Mouse (Mus musculus): Measurements from ENCODE around the gene Ptprf. TPM values are rescaled to one million over a fixed set of nuclear protein-coding genes. Genes with fewer than 3 reads are reported as not detected.

Ptprf gene
- total RNA-seq, 2 experiments from 2014 or later = 69.8 to 73.0 TPM

DNA sequence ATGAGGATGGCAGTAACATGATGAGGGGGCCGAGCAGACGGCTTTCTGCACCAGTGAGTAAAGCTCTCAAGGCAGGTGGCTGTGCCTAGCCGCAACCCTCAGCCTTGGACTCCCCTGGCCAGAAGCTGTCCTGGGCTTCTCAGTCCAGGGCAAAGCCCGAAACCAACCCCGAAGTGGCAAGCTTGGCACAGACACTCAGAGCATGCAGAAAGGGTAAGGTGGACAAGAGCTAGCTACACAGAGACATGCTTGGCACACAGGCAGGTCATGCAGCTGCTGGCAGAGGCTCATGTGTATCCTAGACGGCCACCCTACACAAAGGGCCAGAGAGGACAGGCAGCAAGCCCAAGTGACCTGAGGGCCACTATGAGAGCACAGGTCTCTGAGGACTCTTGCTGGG is 52.5 kb downstream of the Ptprf start:
- H3K27ac ChIP-seq = no peak overlapping the region
- DNase-seq (ENCODE audit: low spot score in 2 of 2) = no peak
- no peak for TF ChIP-seq CTCF (conservative IDR thresholded peaks at IDR 0.05)
- no peak overlapping the region for H3K4me3 ChIP-seq

DNA sequence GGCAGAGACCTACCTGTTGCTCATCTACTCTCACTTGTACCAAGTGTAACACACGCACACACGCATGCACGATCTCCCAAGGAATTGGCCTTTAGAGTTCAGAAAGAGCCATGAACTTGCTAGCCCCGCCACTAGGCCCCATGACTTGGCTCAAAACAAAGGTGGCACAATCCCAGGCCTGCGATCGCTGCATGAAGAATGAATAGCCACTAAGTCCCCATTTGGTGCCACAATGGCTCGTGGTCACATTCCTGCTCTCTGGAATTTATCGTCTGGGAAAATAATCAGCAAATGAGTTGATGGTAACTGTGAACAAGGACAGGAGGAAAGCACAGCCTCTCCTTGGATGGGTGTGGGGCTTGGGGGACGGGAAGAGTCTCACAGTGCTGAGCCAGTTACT is 54.3 kb downstream of the Ptprf start:
- DNase-seq (ENCODE audit: low spot score in 2 of 2) = no peak
- TF ChIP-seq CTCF (conservative IDR thresholded peaks at IDR 0.05) = no peak
- no peak overlapping the region for H3K27ac ChIP-seq
- H3K4me3 ChIP-seq = no peak overlapping the region

DNA sequence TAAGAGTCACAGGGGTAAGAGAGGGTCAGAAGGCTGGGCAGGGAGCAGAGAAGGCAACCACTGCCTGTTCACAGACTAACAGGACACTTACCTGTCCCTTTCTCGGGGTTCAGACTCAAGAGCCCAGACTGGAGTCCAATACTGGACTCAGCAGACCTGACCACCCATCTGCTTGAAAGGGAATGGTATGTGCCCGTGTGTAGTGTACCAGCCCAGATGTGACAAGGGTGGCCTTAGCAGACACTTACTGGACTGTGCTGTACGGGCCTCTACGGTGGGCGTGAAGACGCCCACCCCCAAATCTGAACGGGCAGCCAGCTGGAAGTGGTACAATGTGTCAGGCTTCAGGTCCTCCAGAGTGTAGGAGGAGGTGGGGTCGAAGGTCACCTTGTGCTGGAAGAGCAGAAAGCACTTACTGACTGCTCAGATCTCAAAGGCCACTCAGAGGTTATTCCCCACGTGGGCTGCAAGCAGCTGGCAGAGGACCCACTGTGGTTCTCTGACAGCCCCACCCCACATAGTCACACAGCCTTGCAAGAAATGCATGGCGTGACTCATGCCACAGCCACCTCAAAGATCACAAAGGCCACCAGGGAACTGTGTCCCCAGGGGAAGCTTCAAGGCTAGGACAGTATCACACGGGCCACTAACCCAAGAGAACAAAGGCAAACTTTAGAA is 56.4 kb downstream of the Ptprf start:
- TF ChIP-seq CTCF (conservative IDR thresholded peaks at IDR 0.05) = no peak
- H3K27ac ChIP-seq = no peak overlapping the region
- DNase-seq (ENCODE audit: low spot score in 2 of 2) = no peak

GRCm38 (mm10) chr4:118233886-118234285 is 57.3 kb downstream of the Ptprf start:
- Histone ChIP-seq H3K27ac (no peak overlapping the region), H3K4me3 (no peak overlapping the region)
- no peak for TF ChIP-seq CTCF (conservative IDR thresholded peaks at IDR 0.05)
- no peak for DNase-seq (ENCODE audit: low spot score in 2 of 2)

More for the DNA sequence above, 56.4 kb downstream of the Ptprf start:
- no peak overlapping the region for H3K4me3 ChIP-seq

DNA sequence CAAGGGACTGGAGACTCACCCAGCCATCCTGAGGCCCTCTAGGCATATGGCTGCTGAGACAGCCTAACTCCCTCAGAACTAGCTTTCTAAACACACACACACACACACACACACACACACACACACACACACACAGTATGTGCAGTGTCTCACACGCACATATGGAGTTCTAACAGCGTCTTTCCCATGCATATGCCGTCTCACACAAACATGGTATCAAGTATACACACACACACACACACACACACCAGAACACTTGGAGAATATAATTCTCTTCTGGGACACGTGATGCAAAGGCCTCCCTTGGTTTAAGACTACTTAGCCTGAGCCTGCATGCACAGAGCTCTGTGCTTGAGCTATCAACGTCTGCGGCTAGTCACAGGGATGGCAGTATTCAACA is 59.3 kb downstream of the Ptprf start:
- DNase-seq (ENCODE audit: low spot score in 2 of 2) = no peak
- H3K4me3 ChIP-seq = no peak overlapping the region
- no peak overlapping the region for H3K27ac ChIP-seq
- no peak for TF ChIP-seq CTCF (conservative IDR thresholded peaks at IDR 0.05)

- no peak for TF ChIP-seq CTCF (conservative IDR thresholded peaks at IDR 0.05)
- no peak overlapping the region for H3K4me3 ChIP-seq
- no peak overlapping the region for H3K27ac ChIP-seq
- no peak for DNase-seq (ENCODE audit: low spot score in 2 of 2)
These were observed 62.0 kb downstream of the Ptprf start for GRCm38 (mm10) chr4:118229035-118229770.

DNA sequence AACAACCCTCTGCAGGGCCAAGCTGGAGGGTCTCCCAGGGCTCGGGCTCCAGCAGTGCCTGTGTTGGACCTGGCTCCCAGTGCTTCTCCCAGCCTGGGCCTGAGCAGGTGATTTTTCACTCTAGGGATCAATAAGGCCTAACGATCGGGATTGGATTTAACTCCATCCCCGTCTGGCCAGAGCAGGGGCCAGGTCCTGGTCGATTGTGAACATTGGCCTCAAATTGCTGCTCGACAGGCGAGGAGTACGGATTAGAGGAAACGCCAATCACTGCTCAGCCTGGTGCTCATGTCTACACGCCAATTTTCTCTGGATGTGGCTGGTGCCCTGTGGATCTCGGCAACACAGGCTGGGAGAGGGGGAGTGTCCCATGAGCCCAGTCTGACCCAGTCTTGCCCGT is 63.8 kb downstream of the Ptprf start:
- no peak for TF ChIP-seq CTCF (conservative IDR thresholded peaks at IDR 0.05)
- Histone ChIP-seq H3K4me3 (no peak overlapping the region), H3K27ac (no peak overlapping the region)
- no peak for DNase-seq (ENCODE audit: low spot score in 2 of 2)

- H3K27ac ChIP-seq = no peak overlapping the region
- no peak; the same call in 1 of the 2 replicates for TF ChIP-seq CTCF (conservative IDR thresholded peaks at IDR 0.05)
- H3K4me3 ChIP-seq = no peak overlapping the region
- no peak for DNase-seq (ENCODE audit: low spot score in 2 of 2)
These were observed 69.9 kb downstream of the Ptprf start for GRCm38 (mm10) chr4:118221261-118221660.

DNA sequence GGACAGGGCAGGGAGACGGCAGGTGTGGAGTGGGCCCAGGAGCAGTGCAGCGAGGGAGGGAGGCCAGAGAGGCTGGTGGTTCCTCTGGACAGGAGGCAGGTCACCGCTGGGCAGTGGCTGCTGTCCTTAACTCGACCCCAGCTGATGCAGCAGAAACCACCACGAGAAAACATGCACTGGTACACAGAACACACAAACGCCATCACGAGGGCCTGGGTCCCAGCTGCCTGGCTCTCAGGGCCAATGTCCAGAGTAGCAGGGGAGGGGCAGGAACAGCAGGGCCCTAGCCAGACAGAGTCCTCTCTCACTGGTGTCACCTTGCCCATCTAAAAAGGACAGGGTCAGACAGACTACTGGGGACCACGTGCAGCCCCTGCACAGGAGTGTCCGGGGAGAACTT is 70.4 kb downstream of the Ptprf start:
- H3K4me3 ChIP-seq = no peak overlapping the region
- no peak for DNase-seq (ENCODE audit: low spot score in 2 of 2)
- no peak for TF ChIP-seq CTCF (conservative IDR thresholded peaks at IDR 0.05)
- H3K27ac ChIP-seq = no peak overlapping the region

DNA sequence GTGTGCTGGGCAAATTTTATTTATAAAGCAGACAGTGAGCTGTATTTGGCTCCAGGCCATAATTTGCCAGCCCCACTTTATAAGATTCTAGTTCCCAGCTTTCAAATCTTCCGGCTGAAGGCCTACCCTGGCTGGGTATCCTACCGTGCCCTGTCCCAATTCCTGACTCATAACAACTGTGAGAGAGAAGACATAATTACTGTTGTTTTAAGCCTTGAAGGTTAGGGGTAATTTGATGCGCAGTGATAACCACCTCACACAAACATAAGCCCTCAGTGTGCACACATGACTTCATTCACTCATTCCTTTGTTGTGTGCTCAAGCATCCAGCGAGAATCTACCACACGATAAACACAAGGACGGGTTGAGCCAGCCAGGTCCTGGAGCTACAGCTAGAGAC is 71.7 kb downstream of the Ptprf start:
- no peak overlapping the region for H3K27ac ChIP-seq
- DNase-seq (ENCODE audit: low spot score in 2 of 2) = no peak
- TF ChIP-seq CTCF (conservative IDR thresholded peaks at IDR 0.05) = no peak
- H3K4me3 ChIP-seq = no peak overlapping the region

GRCm38 (mm10) chr4:118218521-118218920 is 72.7 kb downstream of the Ptprf start:
- no peak overlapping the region for H3K27ac ChIP-seq
- DNase-seq (ENCODE audit: low spot score in 2 of 2) = no peak
- no peak overlapping the region for H3K4me3 ChIP-seq
- TF ChIP-seq CTCF (conservative IDR thresholded peaks at IDR 0.05) = no peak

DNA sequence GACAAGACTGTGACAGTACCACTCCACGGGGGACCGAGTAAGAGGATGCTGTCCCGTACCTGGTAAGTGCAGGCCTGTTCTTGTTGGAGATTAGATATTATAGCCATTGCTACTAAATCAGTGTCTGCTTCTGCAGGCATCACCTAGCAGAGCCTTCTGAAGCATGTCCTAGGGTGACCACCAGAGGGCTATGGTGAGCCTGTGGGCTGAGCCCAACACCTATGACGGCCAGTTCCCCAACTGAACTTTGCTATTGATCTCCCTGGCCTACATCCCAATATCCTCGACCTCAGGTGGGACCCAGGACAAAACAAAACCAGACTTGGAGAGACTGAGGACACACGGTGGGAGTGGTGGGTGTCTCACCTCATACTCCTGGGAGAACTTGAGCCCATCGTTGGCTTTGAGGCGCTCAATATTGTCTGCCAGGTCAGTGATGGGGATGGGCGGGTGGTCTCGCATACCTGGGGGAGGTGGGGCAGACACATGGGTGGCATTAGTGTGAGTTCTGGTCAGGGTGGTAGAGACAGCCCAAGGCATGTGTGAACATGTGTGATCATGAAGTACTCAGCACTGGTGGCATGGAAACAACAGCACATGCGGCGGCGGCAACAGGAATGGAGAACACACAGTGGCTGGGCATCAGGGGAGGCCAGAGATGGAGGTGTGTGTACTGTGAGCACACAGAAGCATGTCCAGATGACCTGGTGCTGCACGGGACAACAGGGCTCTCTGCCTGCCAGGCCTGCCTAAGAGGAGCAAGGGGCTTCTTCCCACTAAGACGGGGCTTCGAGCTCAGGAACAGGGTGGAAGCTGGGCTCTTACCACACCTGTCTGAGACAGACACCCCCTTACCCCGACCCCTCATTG is 74.2 kb downstream of the Ptprf start:
- Histone ChIP-seq H3K4me3 (no peak overlapping the region), H3K27ac (no peak overlapping the region)
- peak; percentile 93 for TF ChIP-seq CTCF (conservative IDR thresholded peaks at IDR 0.05)
- peak; percentile 38 to 70 for DNase-seq (ENCODE audit: low spot score in 2 of 2)

GRCm38 (mm10) chr4:118214891-118215290 is 76.3 kb downstream of the Ptprf start:
- no peak for TF ChIP-seq CTCF (conservative IDR thresholded peaks at IDR 0.05)
- no peak for DNase-seq (ENCODE audit: low spot score in 2 of 2)
- H3K27ac ChIP-seq = no peak overlapping the region
- no peak overlapping the region for H3K4me3 ChIP-seq

All from layer of hippocampus, adult 2 months (tissue).